Mouse (Mus musculus) kidney, postnatal 0 days (tissue): ENCODE measurements around the gene Ten1. TPM values are rescaled to one million over a fixed set of nuclear protein-coding genes. Genes with fewer than 3 reads are reported as not detected.

ENCODE experiments used
- ATAC-seq: fragments of 200-750 bp; cut with Nextera tagmentation; replicated peaks from 2 replicates; pipeline ENCODE4 v1.8.0; 2017; ENCODE audit warnings: low read depth, moderate number of reproducible peaks, moderate TSS enrichment, moderate library complexity; ENCODE audit not compliant: low FRiP score
- DNase-seq: peaks from one replicate; pipeline ENCODE4 v3.0.0-alpha.2; 2016; ENCODE audit warnings: low spot score
- H3K27ac ChIP-seq: fragments of 300-500 bp; sonication (generic); 2 replicates; pipeline ENCODE4 v1.5.1; 2014; ENCODE audit warnings: mild to moderate bottlenecking
- H3K27me3 ChIP-seq: fragments of 300-500 bp; sonication (generic); 2 replicates; pipeline ENCODE4 v1.6.1; 2014; ENCODE audit warnings: low read length, mixed read lengths; ENCODE audit not compliant: insufficient read depth
- H3K36me3 ChIP-seq: fragments of 300-500 bp; sonication (generic); 2 replicates; pipeline ENCODE4 v1.6.1; 2014; ENCODE audit warnings: low read length, mixed read lengths; ENCODE audit not compliant: insufficient read depth
- H3K4me1 ChIP-seq: fragments of 300-500 bp; sonication (generic); replicated peaks from 2 replicates; pipeline ENCODE4 v1.6.1; 2014; ENCODE audit warnings: antibody characterized with exemption, low read length, mixed read lengths; ENCODE audit not compliant: insufficient read depth
- H3K4me2 ChIP-seq: fragments of 300-500 bp; sonication (generic); 2 replicates; pipeline ENCODE4 v1.6.1; 2014; ENCODE audit warnings: mild to moderate bottlenecking, low read length, moderate library complexity, mixed read lengths
- H3K4me3 ChIP-seq: fragments of 300-500 bp; sonication (generic); replicated peaks from 2 replicates; pipeline ENCODE4 v1.5.1; 2014; ENCODE audit warnings: low read depth, low read length
- H3K9ac ChIP-seq: fragments of 300-500 bp; sonication (generic); 2 replicates; pipeline ENCODE4 v1.6.1; 2014; ENCODE audit warnings: low read depth, low read length
- H3K9me3 ChIP-seq: fragments of 300-500 bp; sonication (generic); replicated peaks from 2 replicates; pipeline ENCODE4 v1.6.1; 2016; ENCODE audit warnings: low read length, inconsistent platforms, mixed read lengths
- CTCF ChIP-seq: IDR thresholded peaks from 2 replicates; pipeline ENCODE4 v1.5.1; 2016; ENCODE audit warnings: antibody characterized with exemption, low read depth, mild to moderate bottlenecking, moderate library complexity
- WGBS: fragments of 180-500 bp; shearing (Covaris S2); extraction: QIAGEN DNeasy Blood & Tissue Kit; methylation state at CpG from one replicate; pipeline ENCODE4 v1.1.7; 2014; 5-methylcytosine and 5-hydroxymethylcytosine counted together
- polyA plus RNA-seq: library from polyadenylated mRNA; unstranded; fragments of >200 nt; fragmentation: Nextera tagmentation; extraction: Ambion mirVana; gene quantifications from 2 replicates; pipeline ENCODE4 v1.2.1, GENCODE M21; 2015

Ten1 gene
- polyA plus RNA-seq, 1 experiment from 2014 or later, result 44.0 TPM

DNA sequence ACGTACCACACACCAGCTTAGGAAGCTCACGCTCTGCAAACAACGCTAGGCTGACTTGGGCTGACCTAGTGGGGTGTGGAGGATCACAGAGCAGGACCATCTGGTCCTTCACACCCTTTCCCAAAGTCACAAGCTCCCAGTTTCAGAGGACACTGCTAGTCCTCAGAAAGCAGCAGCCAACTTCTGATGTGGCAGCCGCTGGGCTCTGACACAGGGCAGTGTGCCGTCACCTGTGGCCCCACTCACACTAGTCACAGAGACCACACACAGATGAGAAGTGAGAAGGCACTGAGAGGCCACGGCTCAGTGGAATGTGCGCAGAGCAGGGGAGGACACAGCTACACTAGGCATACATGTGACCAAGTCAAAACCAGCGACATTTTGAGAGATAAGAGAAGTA lies 52.2 kb downstream of the Ten1 start:
- WGBS, result 73% methylated on average over 8 of the region's 8 CpGs
- H3K36me3 ChIP-seq, result peaks cover 82% of the 10 kb centered on the region
- H3K27me3 ChIP-seq, result no peaks in the 10 kb centered on the region
- no peaks in the 10 kb centered on the region for H3K9me3 ChIP-seq
- peaks cover 6% of the 10 kb centered on the region; the same call in 1 of the 2 replicates for H3K4me1 ChIP-seq
- no peak for TF ChIP-seq CTCF
- DNase-seq (no peak), ATAC-seq (no peak)
- H3K9ac ChIP-seq, result no peak overlapping the region
- H3K4me2 ChIP-seq, result no peak overlapping the region
- no peak overlapping the region for H3K4me3 ChIP-seq
- no peak overlapping the region for H3K27ac ChIP-seq

DNA sequence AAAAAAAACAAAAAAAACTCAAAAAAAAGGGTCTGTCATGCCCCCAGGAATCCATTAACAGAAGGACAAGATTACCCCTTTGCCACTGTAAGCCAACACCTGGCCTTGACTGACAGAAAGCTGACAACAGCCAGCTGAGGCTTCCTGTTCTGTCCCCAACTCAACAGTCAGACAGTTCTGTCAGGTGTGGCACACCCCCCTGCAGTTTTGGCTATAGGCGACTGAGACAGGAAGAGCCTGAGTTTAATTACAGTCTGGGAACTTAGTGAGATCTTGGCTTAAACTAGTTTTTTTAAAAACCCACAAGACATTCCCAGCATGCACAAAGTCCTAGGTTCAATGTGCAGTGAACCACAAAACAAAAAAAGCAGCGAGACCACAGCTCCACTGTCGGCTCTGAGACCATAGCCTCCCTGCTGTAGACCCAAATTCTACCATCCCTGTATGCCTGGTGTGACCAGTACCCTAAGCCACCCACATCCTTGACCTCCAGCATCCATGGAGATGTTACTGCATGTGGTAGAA lies 54.5 kb downstream of the Ten1 start:
- 58% methylated on average over 3 of the region's 3 CpGs for WGBS
- Histone ChIP-seq H3K27ac (no peak overlapping the region), H3K27me3 (no peaks in the 10 kb centered on the region), H3K9ac (no peak overlapping the region), H3K9me3 (no peaks in the 10 kb centered on the region), H3K36me3 (peaks cover 71% of the 10 kb centered on the region), H3K4me1 (peaks cover 6% of the 10 kb centered on the region; the same call in 1 of the 2 replicates), H3K4me2 (no peak overlapping the region), H3K4me3 (no peak overlapping the region)
- ATAC-seq, result no peak
- TF ChIP-seq CTCF, result no peak
- no peak for DNase-seq

DNA sequence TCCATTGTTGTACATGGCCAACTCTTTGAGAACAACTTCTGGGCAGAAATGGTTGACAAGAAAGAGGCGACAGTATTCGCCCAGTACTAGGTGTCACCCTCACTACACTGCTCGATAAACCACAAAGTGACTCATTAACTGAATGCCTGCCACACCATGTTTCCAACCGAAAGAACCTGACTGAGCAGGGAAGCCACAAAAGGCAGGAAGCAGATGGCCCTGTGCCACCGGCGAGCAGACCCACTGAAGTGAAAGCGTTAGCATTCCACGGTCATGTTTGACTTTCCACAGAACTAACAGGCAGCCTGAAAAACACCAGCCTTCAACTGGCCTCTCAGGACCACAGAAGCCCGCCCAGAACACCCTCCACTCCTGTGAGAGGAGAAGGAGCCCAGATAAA lies 56.0 kb downstream of the Ten1 start:
- Histone ChIP-seq H3K27ac (peak overlapping the region; percentile 78), H3K9me3 (no peaks in the 10 kb centered on the region), H3K4me2 (0 out of 2 replicates have a peak overlapping the region, but pooled peaks have one; percentile 6), H3K27me3 (no peaks in the 10 kb centered on the region), H3K36me3 (peaks cover 67% of the 10 kb centered on the region), H3K4me1 (peaks cover 6% of the 10 kb centered on the region; the same call in 1 of the 2 replicates), H3K4me3 (no peak overlapping the region), H3K9ac (no peak overlapping the region)
- no peak for TF ChIP-seq CTCF
- DNase-seq (peak; percentile 43), ATAC-seq (no peak)
- WGBS, result 60% methylated on average over 9 of the region's 9 CpGs

DNA sequence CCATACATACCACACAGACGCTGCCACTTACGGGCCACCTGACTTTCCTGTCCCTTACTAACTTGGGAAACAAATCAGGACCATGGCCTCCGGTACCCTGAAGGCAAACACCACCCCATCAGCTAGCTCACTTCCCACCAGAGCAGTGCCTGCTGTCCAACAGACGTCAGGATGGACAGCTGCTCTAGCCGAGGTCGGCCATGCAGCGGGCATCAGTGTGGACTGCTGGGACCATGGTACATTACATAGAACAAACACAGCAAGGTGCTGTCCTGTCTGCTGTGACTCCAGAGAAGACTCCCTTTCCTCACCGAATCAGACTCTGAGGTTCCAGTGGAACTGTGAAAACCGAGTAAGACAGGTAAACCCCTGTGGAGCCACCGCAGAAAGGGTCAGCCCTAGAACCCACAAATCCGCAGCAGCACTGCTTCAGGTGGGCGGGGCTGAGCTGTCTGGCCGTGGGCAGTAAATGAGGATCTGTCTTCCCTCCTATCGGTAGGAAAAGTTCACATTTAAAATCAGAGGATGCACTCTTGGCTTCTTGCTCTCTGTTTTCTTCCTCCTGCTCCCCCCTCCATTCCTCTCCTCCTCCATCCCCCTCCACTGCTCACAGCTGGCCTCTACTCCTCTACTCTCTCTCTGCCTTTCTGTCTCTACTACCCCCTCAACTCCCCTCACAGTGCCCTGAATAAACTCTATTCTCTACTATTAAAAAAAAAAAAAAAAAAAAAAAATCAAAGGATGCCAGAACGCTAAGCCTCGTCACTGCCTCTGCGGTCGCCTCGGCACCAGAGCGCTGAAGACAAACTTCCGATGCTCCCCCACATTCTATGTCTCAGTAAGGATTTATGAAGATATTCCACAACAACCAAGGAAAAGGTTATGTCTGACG lies 56.7 kb downstream of the Ten1 start:
- DNase-seq, result peak; percentile 57
- no peak for TF ChIP-seq CTCF
- peaks cover 68% of the 10 kb centered on the region for H3K36me3 ChIP-seq
- peak overlapping the region; percentile 78 for H3K27ac ChIP-seq
- peaks cover 6% of the 10 kb centered on the region; the same call in 1 of the 2 replicates for H3K4me1 ChIP-seq
- H3K9me3 ChIP-seq, result no peaks in the 10 kb centered on the region
- no peak for ATAC-seq
- H3K27me3 ChIP-seq, result no peaks in the 10 kb centered on the region
- no peak overlapping the region for H3K9ac ChIP-seq
- H3K4me3 ChIP-seq, result no peak overlapping the region
- H3K4me2 ChIP-seq, result peak overlapping the region; percentile 6; the same call in 1 of the 2 replicates
- WGBS, result 54% methylated on average over 22 of the region's 22 CpGs

DNA sequence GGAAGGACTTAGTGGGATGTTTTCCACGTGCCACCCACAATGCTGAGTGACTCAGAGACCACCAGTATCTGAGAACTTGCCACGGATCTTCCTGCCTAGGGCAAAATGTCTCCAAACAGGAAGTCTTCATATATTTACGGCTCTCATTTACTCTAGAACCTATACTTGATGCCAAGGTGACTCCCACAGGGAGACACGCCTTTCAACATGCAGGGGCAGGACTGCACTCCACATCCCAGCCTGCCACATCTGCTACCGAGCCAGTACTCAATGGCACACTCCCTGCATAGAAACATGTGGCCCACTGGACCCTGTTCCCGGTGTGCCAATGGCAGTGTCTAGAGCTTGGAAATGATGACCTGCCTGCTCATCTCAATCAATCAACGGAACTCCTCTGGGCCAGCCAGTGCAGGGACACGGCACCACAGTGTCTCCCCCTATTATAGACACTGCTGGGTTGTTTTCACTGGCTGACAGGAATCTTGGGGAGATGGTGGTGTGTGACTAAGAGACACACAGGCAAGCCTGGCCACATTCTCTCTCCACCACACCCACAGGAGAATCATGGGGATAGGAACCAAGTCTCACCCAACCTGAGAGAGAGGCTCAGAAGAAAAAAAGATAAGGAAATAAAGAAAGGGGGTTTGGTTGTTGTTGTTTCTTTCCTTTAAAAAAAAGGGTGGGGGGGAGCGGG lies 57.5 kb downstream of the Ten1 start:
- Histone ChIP-seq H3K36me3 (peaks cover 68% of the 10 kb centered on the region), H3K4me2 (no peak overlapping the region), H3K9ac (no peak overlapping the region), H3K27ac (peak overlapping the region; percentile 2; the same call in 1 of the 2 replicates), H3K9me3 (no peaks in the 10 kb centered on the region), H3K4me1 (peaks cover 6% of the 10 kb centered on the region; the same call in 1 of the 2 replicates), H3K4me3 (no peak overlapping the region), H3K27me3 (no peaks in the 10 kb centered on the region)
- 58% methylated on average over 9 of the region's 9 CpGs for WGBS
- ATAC-seq (no peak), DNase-seq (no peak)
- TF ChIP-seq CTCF, result no peak

DNA sequence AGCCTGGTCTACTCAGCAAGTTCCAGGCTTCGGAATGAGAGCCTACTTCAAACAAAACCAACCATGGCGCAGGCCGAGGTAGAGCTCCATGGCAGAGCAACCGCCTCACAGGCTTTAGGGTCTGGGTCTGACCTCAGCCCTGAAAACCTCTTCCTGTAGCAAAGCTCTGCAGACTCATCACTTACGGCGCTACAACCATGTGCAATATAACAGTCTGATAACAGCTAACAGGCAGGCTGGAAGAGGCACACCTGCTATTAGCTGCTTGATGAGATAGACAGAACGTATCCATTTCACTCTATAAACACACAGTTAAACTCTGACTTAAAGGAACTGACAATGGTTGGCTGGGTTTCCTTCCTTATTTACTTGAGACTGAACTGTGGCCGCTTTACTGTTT lies 60.8 kb downstream of the Ten1 start:
- ATAC-seq, result no peak
- WGBS, result 62% methylated on average over 8 of the region's 8 CpGs

More for the DNA sequence above, 60.8 kb downstream of the Ten1 start:
- Histone ChIP-seq H3K4me3 (no peak overlapping the region), H3K4me1 (peaks cover 6% of the 10 kb centered on the region; the same call in 1 of the 2 replicates), H3K9ac (no peak overlapping the region), H3K27me3 (no peaks in the 10 kb centered on the region), H3K27ac (0 out of 2 replicates have a peak overlapping the region, but pooled peaks have one; percentile 43), H3K9me3 (no peaks in the 10 kb centered on the region), H3K4me2 (no peak overlapping the region), H3K36me3 (peaks cover 70% of the 10 kb centered on the region)
- peak; percentile 66 for DNase-seq
- TF ChIP-seq CTCF, result no peak
